Mouse (Mus musculus) neural tube, embryonic 14.5 days (tissue): ENCODE data around the gene Peak1. TPM values are rescaled to one million over a fixed set of nuclear protein-coding genes. Genes with fewer than 3 reads are reported as not detected.

Source experiments
- ATAC-seq: fragments of 200-750 bp; cut with Nextera tagmentation; 2 replicates; pipeline ENCODE4 v1.8.0; 2017; ENCODE audit warnings: low read depth, mild to moderate bottlenecking, moderate TSS enrichment, moderate library complexity
- H3K27ac ChIP-seq: fragments of 300-500 bp; sonication (generic); 2 replicates; pipeline ENCODE4 v1.5.1; 2014; ENCODE audit warnings: low read depth, mild to moderate bottlenecking, control low read depth, low read length, moderate library complexity, mixed read lengths
- H3K27me3 ChIP-seq: fragments of 300-500 bp; sonication (generic); 2 replicates; pipeline ENCODE4 v1.6.1; 2014; ENCODE audit warnings: low read length; ENCODE audit not compliant: control insufficient read depth, insufficient read depth
- H3K36me3 ChIP-seq: fragments of 300-500 bp; sonication (generic); 2 replicates; pipeline ENCODE4 v1.6.1; 2014; ENCODE audit warnings: low read length, mixed read lengths; ENCODE audit not compliant: control insufficient read depth, insufficient read depth
- H3K4me1 ChIP-seq: fragments of 300-500 bp; sonication (generic); 2 replicates; pipeline ENCODE4 v1.6.1; 2014; ENCODE audit warnings: low read length; ENCODE audit not compliant: control insufficient read depth, insufficient read depth
- H3K4me2 ChIP-seq: fragments of 300-500 bp; sonication (generic); 2 replicates; pipeline ENCODE4 v1.6.1; 2014; ENCODE audit warnings: mild to moderate bottlenecking, low read depth, low read length, control low read depth
- H3K4me3 ChIP-seq: fragments of 300-500 bp; sonication (generic); 2 replicates; pipeline ENCODE4 v1.5.1; 2014; ENCODE audit warnings: low read depth, low read length, control low read depth, mixed read lengths
- H3K9ac ChIP-seq: fragments of 300-500 bp; sonication (generic); replicated peaks from 2 replicates; pipeline ENCODE4 v1.6.1; 2014; ENCODE audit warnings: low read depth, mild to moderate bottlenecking, control low read depth, low read length, mixed read lengths
- H3K9me3 ChIP-seq: fragments of 300-500 bp; sonication (generic); 2 replicates; pipeline ENCODE4 v1.6.1; 2016; ENCODE audit warnings: low read length; ENCODE audit not compliant: control insufficient read depth
- WGBS: fragments of 180-500 bp; shearing (Covaris S2); extraction: QIAGEN DNeasy Blood & Tissue Kit; methylation state at CpG from one replicate; pipeline ENCODE4 v1.1.7; 2014; 5-methylcytosine and 5-hydroxymethylcytosine counted together
- polyA plus RNA-seq: library from polyadenylated mRNA; unstranded; fragments of >200 nt; fragmentation: Nextera tagmentation; extraction: Ambion mirVana; gene quantifications from 2 replicates; pipeline ENCODE4 v1.2.1, GENCODE M21; 2014

Peak1 gene
- polyA plus RNA-seq: 9.0 and 12.0 TPM in 2 replicates

GRCm38 (mm10) chr9:56417948-56418737 lies at the start of gene Peak1, which contains the start of gene Hmg20a:
Gene Peak1 (minus strand): TSS chr9:56418067.
Gene Hmg20a (plus strand): TSS chr9:56418609.
- under 1% methylated on average over 59 of the region's 59 CpGs for WGBS
- H3K4me3 ChIP-seq: peak within 1 kb of the TSS; percentile 69
- H3K27ac ChIP-seq: peak within 1 kb of the TSS; percentile 94
- H3K4me2 ChIP-seq: peak within 1 kb of the TSS; percentile 54
- peak; percentile 95 for ATAC-seq
- no peaks in the 10 kb centered on the region for H3K36me3 ChIP-seq
- peak within 1 kb of the TSS; percentile 76 for H3K9ac ChIP-seq
- peaks cover 21% of the 10 kb centered on the region for H3K4me1 ChIP-seq
- no peaks in the 10 kb centered on the region for H3K9me3 ChIP-seq
- H3K27me3 ChIP-seq: no peaks in the 10 kb centered on the region

- no peaks in the 10 kb centered on the region for H3K27me3 ChIP-seq
- 93% methylated on average over 4 of the region's 4 CpGs for WGBS
- peak overlapping the region; percentile 18; the same call in 1 of the 2 replicates for H3K27ac ChIP-seq
- H3K4me3 ChIP-seq: no peak overlapping the region
- no peaks in the 10 kb centered on the region for H3K36me3 ChIP-seq
- peaks cover 15% of the 10 kb centered on the region for H3K4me1 ChIP-seq
- no peak overlapping the region for H3K9ac ChIP-seq
- no peak for ATAC-seq
- H3K4me2 ChIP-seq: no peak overlapping the region
- no peaks in the 10 kb centered on the region for H3K9me3 ChIP-seq
Observed at GRCm38 (mm10) chr9:56466251-56466650, 48.4 kb upstream of the Peak1 start.

- Histone ChIP-seq H3K4me1 (peaks cover 15% of the 10 kb centered on the region), H3K9me3 (no peaks in the 10 kb centered on the region), H3K4me3 (no peak overlapping the region), H3K36me3 (no peaks in the 10 kb centered on the region), H3K27me3 (no peaks in the 10 kb centered on the region), H3K27ac (peak overlapping the region; percentile 40; the same call in 1 of the 2 replicates), H3K4me2 (peak overlapping the region; percentile 15; the same call in 1 of the 2 replicates), H3K9ac (peak overlapping the region; percentile 39)
- peak; percentile 65; the same call in 1 of the 2 replicates for ATAC-seq
- 10% methylated on average over 23 of the region's 23 CpGs for WGBS
Observed at GRCm38 (mm10) chr9:56464863-56465654, 47.2 kb upstream of the Peak1 start.

GRCm38 (mm10) chr9:56463686-56464515 lies 46.0 kb upstream of the Peak1 start:
- Histone ChIP-seq H3K27ac (peak overlapping the region; percentile 29; the same call in 1 of the 2 replicates), H3K27me3 (no peaks in the 10 kb centered on the region), H3K4me1 (peaks cover 15% of the 10 kb centered on the region), H3K4me2 (no peak overlapping the region), H3K4me3 (no peak overlapping the region), H3K36me3 (no peaks in the 10 kb centered on the region), H3K9ac (no peak overlapping the region), H3K9me3 (no peaks in the 10 kb centered on the region)
- WGBS: 35% methylated on average over 4 of the region's 4 CpGs
- no peak for ATAC-seq

GRCm38 (mm10) chr9:56463046-56463445 lies 45.2 kb upstream of the Peak1 start:
- H3K9me3 ChIP-seq: no peaks in the 10 kb centered on the region
- no peak overlapping the region for H3K9ac ChIP-seq
- no peaks in the 10 kb centered on the region for H3K27me3 ChIP-seq
- no peak overlapping the region for H3K4me3 ChIP-seq
- peaks cover 15% of the 10 kb centered on the region for H3K4me1 ChIP-seq
- ATAC-seq: no peak
- no peak overlapping the region for H3K27ac ChIP-seq
- 93% methylated on average over 2 of the region's 2 CpGs for WGBS
- H3K4me2 ChIP-seq: no peak overlapping the region
- H3K36me3 ChIP-seq: no peaks in the 10 kb centered on the region

- H3K4me1 ChIP-seq: peaks cover 15% of the 10 kb centered on the region
- 95% methylated on average over 1 of the region's 1 CpGs for WGBS
- ATAC-seq: no peak
- H3K36me3 ChIP-seq: no peaks in the 10 kb centered on the region
- no peak overlapping the region for H3K4me2 ChIP-seq
- no peaks in the 10 kb centered on the region for H3K9me3 ChIP-seq
- no peak overlapping the region for H3K9ac ChIP-seq
- no peak overlapping the region for H3K27ac ChIP-seq
- H3K27me3 ChIP-seq: no peaks in the 10 kb centered on the region
- H3K4me3 ChIP-seq: no peak overlapping the region
Observed at GRCm38 (mm10) chr9:56462606-56463005, 44.7 kb upstream of the Peak1 start.

- no peak overlapping the region for H3K27ac ChIP-seq
- H3K4me2 ChIP-seq: no peak overlapping the region
- ATAC-seq: no peak
- no peak overlapping the region for H3K9ac ChIP-seq
- H3K9me3 ChIP-seq: no peaks in the 10 kb centered on the region
- no peaks in the 10 kb centered on the region for H3K27me3 ChIP-seq
- 90% methylated on average over 5 of the region's 5 CpGs for WGBS
- no peak overlapping the region for H3K4me3 ChIP-seq
- peaks cover 7% of the 10 kb centered on the region for H3K4me1 ChIP-seq
- H3K36me3 ChIP-seq: no peaks in the 10 kb centered on the region
Observed at GRCm38 (mm10) chr9:56460987-56461386, 43.1 kb upstream of the Peak1 start.

- H3K9ac ChIP-seq: no peak overlapping the region
- no peaks in the 10 kb centered on the region for H3K27me3 ChIP-seq
- H3K4me3 ChIP-seq: no peak overlapping the region
- no peak overlapping the region for H3K27ac ChIP-seq
- WGBS: 95% methylated on average over 3 of the region's 3 CpGs
- ATAC-seq: no peak
- H3K36me3 ChIP-seq: no peaks in the 10 kb centered on the region
- H3K9me3 ChIP-seq: no peaks in the 10 kb centered on the region
- no peaks in the 10 kb centered on the region for H3K4me1 ChIP-seq
- no peak overlapping the region for H3K4me2 ChIP-seq
Observed at GRCm38 (mm10) chr9:56456426-56456825, 38.6 kb upstream of the Peak1 start.
